Mouse (Mus musculus) midbrain, embryonic 16.5 days (tissue): Measurements from ENCODE around the gene Tuft1. TPM values are rescaled to one million over a fixed set of nuclear protein-coding genes. Genes with fewer than 3 reads are reported as not detected.
"Not testable (repeated sequence)": the region's sequence is repeated elsewhere in the genome, so short reads cannot be mapped to it uniquely, and the experiment has no call there.

Experiments used
- ATAC-seq: fragments of 200-750 bp; cut with Nextera tagmentation; 2 replicates; pipeline ENCODE4 v1.8.0; 2017; ENCODE audit warnings: moderate TSS enrichment
- H3K27ac ChIP-seq: fragments of 300-500 bp; sonication (generic); 2 replicates; pipeline ENCODE4 v1.5.1; 2014; ENCODE audit warnings: mild to moderate bottlenecking, low read length, mixed read lengths
- H3K27me3 ChIP-seq: fragments of 300-500 bp; sonication (generic); 2 replicates; pipeline ENCODE4 v1.6.1; 2014; ENCODE audit warnings: low read depth, low read length, mixed read lengths; ENCODE audit not compliant: control insufficient read depth, insufficient read depth
- H3K36me3 ChIP-seq: fragments of 300-500 bp; sonication (generic); 2 replicates; pipeline ENCODE4 v1.6.1; 2014; ENCODE audit warnings: mild to moderate bottlenecking, low read length, moderate library complexity, mixed read lengths; ENCODE audit not compliant: control insufficient read depth, insufficient read depth
- H3K4me1 ChIP-seq: fragments of 300-500 bp; sonication (generic); 2 replicates; pipeline ENCODE4 v1.6.1; 2014; ENCODE audit warnings: mild to moderate bottlenecking, low read length, mixed read lengths; ENCODE audit not compliant: control insufficient read depth, insufficient read depth
- H3K4me2 ChIP-seq: fragments of 300-500 bp; sonication (generic); 2 replicates; pipeline ENCODE4 v1.6.1; 2014; ENCODE audit warnings: mild to moderate bottlenecking, low read length, mixed read lengths
- H3K4me3 ChIP-seq: fragments of 300-500 bp; sonication (generic); 2 replicates; pipeline ENCODE4 v1.5.1; 2014; ENCODE audit warnings: low read depth, mild to moderate bottlenecking, low read length, moderate library complexity, mixed read lengths
- H3K9ac ChIP-seq: fragments of 300-500 bp; sonication (generic); 2 replicates; pipeline ENCODE4 v1.6.1; 2014; ENCODE audit warnings: low read depth, low read length, mixed read lengths
- H3K9me3 ChIP-seq: fragments of 300-500 bp; sonication (generic); replicated peaks from 2 replicates; pipeline ENCODE4 v1.6.1; 2014; ENCODE audit warnings: mild to moderate bottlenecking, low read length, mixed read lengths; ENCODE audit not compliant: control insufficient read depth, poor library complexity, severe bottlenecking
- WGBS: fragments of 180-500 bp; shearing (Covaris S2); extraction: QIAGEN DNeasy Blood & Tissue Kit; methylation state at CpG from one replicate; pipeline ENCODE4 v1.1.7; 2014; 5-methylcytosine and 5-hydroxymethylcytosine counted together
- polyA plus RNA-seq: library from polyadenylated mRNA; unstranded; fragments of >200 nt; fragmentation: Nextera tagmentation; extraction: Ambion mirVana; gene quantifications from 2 replicates; pipeline ENCODE4 v1.2.1, GENCODE M21; 2015

The Tuft1 gene
- polyA plus RNA-seq, 1 experiment from 2014 or later, result 6.7 TPM

- no peak overlapping the region for H3K4me2 ChIP-seq
- no peaks in the 10 kb centered on the region for H3K27me3 ChIP-seq
- no peak for ATAC-seq
These were observed 32.1 kb upstream of the Tuft1 start for GRCm38 (mm10) chr3:94690616-94691247.

DNA sequence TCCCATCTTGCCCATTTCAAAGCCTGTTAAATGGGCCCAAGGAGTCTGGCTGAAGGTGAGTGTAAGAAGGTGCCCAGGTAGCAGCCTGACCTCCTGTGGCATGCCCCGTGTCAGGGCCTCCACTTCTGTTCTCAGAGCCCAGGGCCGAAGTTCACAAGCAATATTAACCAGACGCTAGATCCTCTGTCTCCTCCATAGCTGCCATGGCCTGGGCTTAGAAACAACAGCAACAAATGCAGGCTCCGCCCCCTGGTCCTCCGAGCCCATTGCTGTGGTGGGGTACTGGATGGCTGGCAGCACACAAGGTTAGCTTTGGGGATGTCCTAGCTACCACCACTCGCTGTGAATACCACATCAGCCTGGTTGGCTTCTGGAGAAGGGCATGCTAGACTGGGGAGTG, 31.5 kb upstream of the Tuft1 start:
- H3K4me3 ChIP-seq, H3K9me3 ChIP-seq, H3K36me3 ChIP-seq, ATAC-seq, H3K27ac ChIP-seq, H3K27me3 ChIP-seq, H3K9ac ChIP-seq, H3K4me1 ChIP-seq, H3K4me2 ChIP-seq: not testable (repeated sequence)
- 69% methylated on average over 6 of the region's 6 CpGs for WGBS

More at GRCm38 (mm10) chr3:94690616-94691247, 32.1 kb upstream of the Tuft1 start:
- Histone ChIP-seq H3K36me3 (no peaks in the 10 kb centered on the region), H3K9me3 (no peaks in the 10 kb centered on the region), H3K4me1 (no peaks in the 10 kb centered on the region), H3K4me3 (no peak overlapping the region), H3K9ac (no peak overlapping the region), H3K27ac (no peak overlapping the region)

- ATAC-seq, H3K27me3 ChIP-seq, H3K9ac ChIP-seq, H3K4me3 ChIP-seq, H3K27ac ChIP-seq, H3K4me2 ChIP-seq, H3K9me3 ChIP-seq, H3K4me1 ChIP-seq, H3K36me3 ChIP-seq: not testable (repeated sequence)
- WGBS, result 50% methylated on average over 1 of the region's 1 CpGs
These were observed 30.5 kb upstream of the Tuft1 start for GRCm38 (mm10) chr3:94689195-94689594.

DNA sequence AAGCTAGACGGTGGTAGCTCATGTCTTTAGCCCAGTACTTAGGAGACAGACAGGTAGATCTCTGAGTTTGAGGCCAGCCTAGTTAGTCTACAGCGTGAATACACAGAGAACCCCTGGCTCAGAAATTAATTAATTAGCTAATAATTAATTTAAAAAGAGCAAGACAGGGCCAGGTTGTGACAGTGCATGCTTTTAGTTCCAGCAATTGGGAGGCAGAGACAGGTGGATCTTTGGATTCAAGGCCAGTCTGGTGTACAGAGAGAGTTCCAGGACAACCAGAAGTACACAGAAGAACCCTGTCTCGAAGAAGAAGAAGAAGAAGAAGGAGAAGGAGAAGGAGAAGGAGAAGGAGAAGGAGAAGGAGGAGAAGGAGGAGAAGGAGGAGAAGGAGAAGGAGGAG, 30.0 kb upstream of the Tuft1 start:
- not testable (repeated sequence) for H3K4me1 ChIP-seq, H3K9me3 ChIP-seq, H3K36me3 ChIP-seq, H3K27ac ChIP-seq, H3K27me3 ChIP-seq, H3K4me2 ChIP-seq, H3K9ac ChIP-seq, ATAC-seq, H3K4me3 ChIP-seq
- 78% methylated on average over 3 of the region's 3 CpGs for WGBS

DNA sequence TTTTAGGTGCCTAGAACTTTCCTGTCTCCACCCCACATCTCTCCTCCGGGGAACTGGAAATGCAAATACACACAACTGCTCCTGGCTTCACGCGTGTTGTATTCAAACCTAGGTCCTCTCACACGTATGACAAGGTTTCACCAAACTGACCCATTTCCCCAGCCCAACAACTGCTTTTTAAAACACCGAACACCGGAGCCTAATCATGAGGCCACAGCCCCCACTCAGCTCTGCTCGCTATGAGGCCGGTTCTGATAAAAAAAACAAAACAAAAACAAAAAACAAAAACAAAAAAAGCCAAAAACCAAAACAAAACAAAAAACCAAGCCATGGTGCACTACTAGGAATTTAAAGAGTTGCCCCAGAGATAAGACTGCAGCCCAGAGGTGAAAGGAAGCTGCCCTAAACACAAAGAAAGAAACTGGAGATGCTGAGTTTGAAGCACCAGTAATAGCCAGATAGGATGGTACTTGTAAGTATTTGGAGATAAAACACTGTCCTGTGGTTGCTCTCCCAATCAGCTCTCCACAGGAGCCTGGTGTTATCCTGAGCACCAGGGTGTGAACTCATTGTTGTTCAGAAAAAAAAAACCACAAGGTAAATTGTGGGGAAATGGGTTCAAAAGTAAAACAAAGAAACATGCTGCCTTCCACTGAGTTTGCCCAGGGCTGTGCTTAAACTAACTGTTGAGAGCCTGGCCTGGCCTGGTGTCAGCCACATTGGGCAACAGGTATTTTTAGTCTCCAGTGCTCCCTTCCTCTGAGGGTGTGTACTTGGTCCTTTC, 27.5 kb upstream of the Tuft1 start:
- 91% methylated on average over 8 of the region's 8 CpGs for WGBS
- H3K27ac ChIP-seq, H3K27me3 ChIP-seq, ATAC-seq, H3K9ac ChIP-seq, H3K9me3 ChIP-seq, H3K4me2 ChIP-seq, H3K4me3 ChIP-seq, H3K36me3 ChIP-seq, H3K4me1 ChIP-seq: not testable (repeated sequence)

GRCm38 (mm10) chr3:94683646-94684045, 25.0 kb upstream of the Tuft1 start:
- H3K9ac ChIP-seq, result no peak overlapping the region
- no peak overlapping the region for H3K4me2 ChIP-seq
- no peak overlapping the region for H3K27ac ChIP-seq
- H3K4me3 ChIP-seq, result no peak overlapping the region
- H3K4me1 ChIP-seq, result no peaks in the 10 kb centered on the region
- H3K36me3 ChIP-seq, result no peaks in the 10 kb centered on the region
- WGBS, result 91% methylated on average over 6 of the region's 6 CpGs
- H3K9me3 ChIP-seq, result no peaks in the 10 kb centered on the region
- ATAC-seq, result no peak
- no peaks in the 10 kb centered on the region for H3K27me3 ChIP-seq

DNA sequence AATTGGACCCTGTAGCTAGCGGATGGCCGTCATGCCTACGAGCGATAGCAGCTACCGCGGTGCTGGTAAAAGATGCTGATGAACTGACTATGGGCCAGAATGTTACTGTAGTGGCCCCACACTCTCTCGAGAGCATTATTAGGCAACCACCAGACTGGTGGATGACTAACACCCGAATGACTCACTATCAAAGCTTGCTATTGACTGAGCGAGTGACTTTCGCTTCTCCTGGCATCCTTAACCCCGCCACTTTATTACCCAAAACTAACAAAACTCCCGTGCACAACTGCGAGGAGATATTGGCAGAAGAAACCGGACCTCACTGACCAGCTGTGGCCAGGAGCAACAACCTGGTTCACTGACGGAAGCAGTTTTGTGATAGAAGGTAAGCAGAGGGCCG, 22.1 kb upstream of the Tuft1 start:
- Histone ChIP-seq H3K4me1 (no peaks in the 10 kb centered on the region), H3K27ac (no peak overlapping the region), H3K9ac (no peak overlapping the region), H3K27me3 (no peaks in the 10 kb centered on the region), H3K36me3 (no peaks in the 10 kb centered on the region), H3K9me3 (no peaks in the 10 kb centered on the region), H3K4me2 (no peak overlapping the region), H3K4me3 (no peak overlapping the region)
- WGBS, result 95% methylated on average over 16 of the region's 16 CpGs
- ATAC-seq, result no peak

DNA sequence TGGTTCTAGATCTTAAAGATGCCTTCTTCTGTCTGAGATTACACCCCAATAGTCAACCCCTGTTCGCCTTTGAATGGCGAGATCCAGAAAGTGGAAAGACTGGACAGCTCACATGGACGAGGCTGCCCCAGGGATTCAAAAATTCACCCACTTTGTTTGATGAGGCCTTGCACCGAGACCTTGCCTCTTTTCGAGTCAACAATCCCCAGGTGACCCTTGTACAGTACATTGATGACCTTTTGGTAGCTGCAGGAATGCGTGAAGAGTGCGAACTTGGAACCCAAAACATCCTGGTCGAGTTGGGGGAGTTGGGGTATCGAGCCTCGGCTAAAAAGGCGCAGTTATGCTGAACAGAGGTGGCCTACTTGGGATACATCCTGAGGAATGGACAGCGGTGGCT, 21.4 kb upstream of the Tuft1 start:
- not testable (repeated sequence) for H3K9ac ChIP-seq, H3K27ac ChIP-seq, H3K9me3 ChIP-seq, ATAC-seq, H3K4me3 ChIP-seq, H3K4me2 ChIP-seq, H3K27me3 ChIP-seq, H3K36me3 ChIP-seq, H3K4me1 ChIP-seq
- 94% methylated on average over 12 of the region's 12 CpGs for WGBS

DNA sequence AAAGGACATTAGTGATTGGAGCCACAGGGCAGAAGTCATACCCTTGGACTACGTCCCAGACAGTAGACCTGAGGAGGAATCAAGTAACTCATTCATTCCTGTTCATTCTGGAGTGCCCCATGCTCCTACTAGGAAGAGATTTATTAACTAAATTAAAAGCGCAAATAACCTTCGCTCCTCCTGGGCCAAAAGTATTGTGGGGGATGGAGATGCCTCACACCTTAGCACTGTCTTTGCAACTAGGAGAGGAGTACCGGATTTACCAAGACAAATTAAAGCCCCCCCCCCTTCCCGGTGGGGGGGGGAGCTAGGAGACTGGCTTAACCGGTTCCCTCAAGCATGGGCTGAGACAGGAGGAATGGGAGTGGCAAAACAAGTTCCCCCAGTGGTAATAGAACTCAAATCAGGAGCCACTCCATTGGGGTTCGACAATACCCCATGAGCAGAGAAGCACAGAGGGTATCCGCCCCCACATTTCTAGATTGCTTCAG, 20.7 kb upstream of the Tuft1 start:
- WGBS, result 75% methylated on average over 8 of the region's 8 CpGs
- Histone ChIP-seq H3K4me2 (no peak overlapping the region), H3K36me3 (no peaks in the 10 kb centered on the region), H3K27ac (no peak overlapping the region), H3K9me3 (no peaks in the 10 kb centered on the region), H3K27me3 (no peaks in the 10 kb centered on the region), H3K9ac (no peak overlapping the region), H3K4me1 (no peaks in the 10 kb centered on the region), H3K4me3 (no peak overlapping the region)
- ATAC-seq, result no peak
